Mouse (Mus musculus) cerebral cortex, adult 2 months (tissue): ENCODE measurements around the gene Hist1h3g.

Source experiments
- WGBS: fragments of 180-500 bp; shearing (Covaris S2); methylation state at CpG from one replicate; pipeline ENCODE4 v1.1.7; 2018; 5-methylcytosine and 5-hydroxymethylcytosine counted together

The Hist1h3g gene

DNA sequence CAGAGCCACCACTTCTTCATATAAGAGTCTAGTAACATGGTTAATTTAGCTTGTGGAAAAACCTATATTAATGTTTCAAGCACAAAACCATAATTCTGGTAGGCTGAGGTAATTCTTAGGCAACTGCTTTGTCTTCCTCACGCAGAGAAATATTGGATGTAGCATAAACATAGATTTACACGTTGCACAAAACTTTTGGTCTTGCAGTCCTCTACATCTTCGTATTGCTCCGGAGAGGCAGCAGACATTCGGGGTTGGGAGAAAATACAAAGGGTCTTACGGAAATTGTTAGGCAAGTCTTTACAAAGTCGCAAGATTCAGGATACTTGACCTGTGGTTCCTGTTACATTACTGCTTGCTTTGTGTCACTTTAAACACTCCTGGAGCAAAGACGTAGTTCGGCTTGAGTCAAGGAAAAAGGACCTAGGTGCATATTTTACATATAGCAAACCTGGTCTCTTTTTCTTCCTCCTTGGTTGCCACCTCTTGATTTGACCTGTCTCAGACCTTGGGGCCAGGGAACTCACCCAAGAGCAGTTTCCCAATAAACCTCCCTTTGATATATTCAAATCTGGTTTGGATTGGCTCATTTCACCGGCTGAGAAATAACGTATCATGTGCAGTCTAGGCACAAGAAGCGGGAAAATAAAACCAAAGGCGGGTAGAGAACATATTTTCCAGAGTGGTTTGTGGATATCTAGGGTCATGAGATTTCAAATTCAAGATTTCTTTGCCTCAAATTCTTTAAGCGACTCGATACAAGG is 672 bp upstream of the Hist1h3g start:
- WGBS = under 1% methylated on average over 15 of the region's 15 CpGs

DNA sequence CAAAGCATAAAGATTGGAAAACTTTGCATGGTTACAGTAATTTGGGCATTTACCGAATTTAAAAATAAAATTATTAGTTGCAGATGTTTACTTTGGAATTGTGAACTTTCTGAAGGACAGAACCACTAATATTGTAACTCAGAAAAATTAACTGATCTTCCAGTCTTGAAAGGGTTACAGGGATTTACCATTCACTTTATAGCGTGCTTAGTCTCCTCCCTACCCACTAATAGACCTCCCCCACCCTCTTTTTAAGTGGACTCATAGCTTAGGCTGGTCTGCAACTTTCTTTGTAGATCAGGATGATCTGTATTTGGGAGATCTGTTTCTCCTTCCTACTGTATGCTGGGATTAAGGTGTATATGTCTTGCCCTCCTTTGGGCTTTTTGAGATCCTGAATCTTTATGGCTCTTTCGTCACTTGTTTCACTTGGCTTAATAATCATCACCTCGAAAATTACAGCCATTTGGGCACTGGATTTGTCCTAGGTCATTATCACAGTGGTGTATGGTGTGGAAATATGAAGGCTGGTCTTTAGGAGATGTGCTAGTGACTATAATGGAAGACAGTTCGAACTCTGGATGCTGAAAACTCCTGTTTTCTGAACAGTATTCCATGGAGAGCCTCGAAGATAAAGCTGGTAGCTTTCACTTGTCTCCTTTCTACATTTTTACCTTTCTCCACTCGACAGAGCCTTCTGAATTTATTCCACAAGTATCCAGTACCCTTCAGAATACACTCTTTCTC is 1.0 kb downstream of the Hist1h3g start:
- 22% methylated on average over 7 of the region's 7 CpGs for WGBS

GRCm38 (mm10) chr13:23537006-23537710 is 1.9 kb downstream of the Hist1h3g start:
- WGBS = 85% methylated on average over 3 of the region's 3 CpGs

- 73% methylated on average over 5 of the region's 5 CpGs for WGBS
These were observed 3.0 kb downstream of the Hist1h3g start for GRCm38 (mm10) chr13:23538249-23538648.

GRCm38 (mm10) chr13:23539821-23540220 is 4.6 kb downstream of the Hist1h3g start:
- 69% methylated on average over 1 of the region's 1 CpGs for WGBS

DNA sequence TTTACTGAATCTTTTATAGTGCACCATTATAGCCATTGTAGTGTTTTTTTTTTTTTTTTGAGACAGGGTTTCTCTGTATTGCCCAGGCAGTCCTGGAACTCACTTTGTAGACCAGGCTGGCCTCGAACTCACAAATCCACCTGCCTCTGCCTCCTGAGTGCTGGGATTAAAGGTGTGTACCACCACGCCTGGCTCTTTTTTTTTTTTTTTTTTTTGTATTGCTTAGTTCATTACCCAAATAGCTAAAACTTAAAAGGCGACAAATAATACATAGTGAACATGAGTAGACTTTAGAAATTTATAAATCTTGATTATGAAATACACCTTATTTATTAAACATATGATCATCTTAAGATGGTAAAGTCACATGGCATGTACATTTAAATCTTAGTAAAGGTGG is 6.3 kb downstream of the Hist1h3g start:
- WGBS = 88% methylated on average over 3 of the region's 3 CpGs

DNA sequence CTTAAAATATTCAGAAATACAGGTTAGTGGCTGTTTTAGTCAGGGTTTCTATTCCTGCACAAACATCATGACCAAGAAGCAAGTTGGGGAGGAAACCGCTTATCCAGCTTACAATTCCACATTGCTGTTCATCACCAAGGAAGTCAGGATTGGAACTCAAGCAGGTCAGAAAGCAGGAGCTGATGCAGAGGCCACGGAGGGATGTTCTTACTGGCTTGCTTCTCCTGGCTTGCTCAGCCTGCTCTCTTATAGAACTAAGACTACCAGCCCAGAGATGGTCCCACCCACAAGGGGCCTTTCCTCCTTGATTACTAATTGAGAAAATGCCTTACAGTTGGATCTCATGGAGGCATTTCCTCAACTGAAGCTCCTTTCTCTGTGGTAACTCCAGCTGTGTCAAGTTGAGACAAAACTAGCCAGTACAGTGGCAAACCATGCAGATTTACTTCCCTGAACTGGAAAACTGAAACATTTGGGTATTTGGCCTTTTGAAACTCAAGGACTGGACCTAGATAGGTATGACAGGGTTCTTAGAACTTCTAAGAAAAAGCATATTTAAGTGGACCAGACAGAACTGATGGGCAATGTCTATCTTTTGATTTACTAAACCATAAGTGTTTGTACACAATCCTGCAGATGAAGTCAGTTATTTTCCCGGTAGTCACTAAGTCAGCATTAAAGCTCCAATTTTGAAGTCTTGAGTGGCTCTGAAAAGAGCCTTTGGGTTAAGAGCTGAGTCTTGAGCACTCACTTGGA is 7.2 kb downstream of the Hist1h3g start:
- WGBS = 14% methylated on average over 3 of the region's 3 CpGs

DNA sequence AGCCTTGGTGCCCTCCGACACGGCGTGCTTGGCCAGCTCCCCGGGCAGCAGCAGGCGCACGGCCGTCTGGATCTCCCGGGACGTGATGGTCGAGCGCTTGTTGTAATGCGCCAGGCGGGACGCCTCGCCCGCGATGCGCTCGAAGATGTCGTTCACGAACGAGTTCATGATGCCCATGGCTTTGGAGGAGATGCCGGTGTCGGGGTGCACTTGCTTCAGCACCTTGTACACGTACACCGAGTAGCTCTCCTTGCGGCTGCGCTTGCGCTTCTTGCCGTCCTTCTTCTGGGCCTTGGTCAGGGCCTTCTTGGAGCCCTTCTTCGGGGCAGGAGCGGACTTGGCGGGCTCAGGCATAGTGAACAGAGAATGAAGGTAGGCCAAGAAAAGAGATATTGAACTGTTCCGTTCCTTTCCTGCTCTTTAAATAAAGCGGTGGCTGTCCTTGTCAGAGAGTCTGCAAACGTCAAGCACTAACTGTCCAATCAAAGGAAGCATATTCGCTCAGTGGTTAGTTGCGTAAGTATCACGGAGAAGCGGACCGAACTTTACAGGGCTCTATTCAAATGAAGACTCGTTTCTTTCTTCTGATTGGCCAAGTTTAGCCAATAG is 7.9 kb downstream of the Hist1h3g start, which contains the start of gene Hist1h2bh:
Hist1h2bh (minus strand) TSS at position 394 of the 609 bp plus-strand sequence.
- under 1% methylated on average over 41 of the region's 42 CpGs for WGBS

DNA sequence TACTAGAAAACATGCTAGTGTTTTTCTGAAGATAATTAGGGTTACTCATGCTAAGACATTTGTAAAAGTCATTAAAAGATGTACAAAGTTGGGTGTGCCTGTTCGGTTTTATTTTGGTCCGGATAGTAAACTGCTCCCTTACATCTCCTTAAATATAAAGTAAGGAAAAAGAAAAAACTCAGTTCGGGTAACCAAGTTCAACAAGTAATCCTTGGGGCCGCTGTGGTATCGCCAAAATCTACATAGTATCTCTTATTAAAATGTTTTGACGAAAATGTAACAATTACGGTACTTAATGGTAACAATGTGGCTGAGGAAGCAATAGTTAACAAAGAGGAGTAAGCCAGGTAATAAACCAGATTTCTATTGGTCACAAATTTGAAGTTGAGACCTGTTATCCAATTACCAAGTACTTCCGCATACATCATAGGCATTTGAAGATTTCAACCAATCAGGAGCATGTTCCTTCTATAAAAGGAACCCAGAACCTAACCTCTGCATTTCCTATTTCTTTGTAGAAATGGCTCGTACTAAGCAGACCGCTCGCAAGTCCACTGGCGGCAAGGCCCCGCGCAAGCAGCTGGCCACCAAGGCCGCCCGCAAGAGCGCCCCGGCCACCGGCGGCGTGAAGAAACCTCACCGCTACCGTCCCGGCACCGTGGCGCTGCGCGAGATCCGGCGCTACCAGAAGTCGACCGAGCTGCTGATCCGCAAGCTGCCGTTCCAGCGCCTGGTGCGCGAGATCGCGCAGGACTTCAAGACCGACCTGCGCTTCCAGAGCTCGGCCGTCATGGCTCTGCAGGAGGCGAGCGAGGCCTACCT is 9.0 kb downstream of the Hist1h3g start, which contains the start of gene Hist1h3f:
Hist1h3f (plus strand) TSS at position 88 of the 822 bp plus-strand sequence.
- WGBS = 1% methylated on average over 30 of the region's 45 CpGs

- 0% methylated on average over 13 of the region's 14 CpGs for WGBS
These were observed 9.5 kb downstream of the Hist1h3g start for GRCm38 (mm10) chr13:23544787-23545120.

DNA sequence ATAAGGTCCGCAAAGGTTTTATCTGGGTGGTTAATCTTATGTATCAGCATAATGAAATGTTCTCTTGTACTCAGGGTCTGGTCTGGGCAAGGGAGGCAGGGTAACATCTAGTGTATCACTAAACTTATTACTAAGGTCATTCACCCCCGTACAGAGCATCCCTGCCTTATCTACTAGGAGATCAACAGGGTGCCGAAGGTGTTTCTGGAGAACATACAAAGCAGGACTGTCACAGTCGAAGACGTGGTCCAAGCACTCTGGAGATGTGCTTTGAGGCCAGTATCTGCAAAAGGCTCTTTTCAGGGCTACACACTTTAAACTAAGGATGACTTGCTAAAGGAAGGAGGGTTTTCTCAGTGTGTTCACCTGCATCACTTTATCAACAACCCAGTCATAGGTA is 11.5 kb downstream of the Hist1h3g start:
- 86% methylated on average over 5 of the region's 5 CpGs for WGBS

DNA sequence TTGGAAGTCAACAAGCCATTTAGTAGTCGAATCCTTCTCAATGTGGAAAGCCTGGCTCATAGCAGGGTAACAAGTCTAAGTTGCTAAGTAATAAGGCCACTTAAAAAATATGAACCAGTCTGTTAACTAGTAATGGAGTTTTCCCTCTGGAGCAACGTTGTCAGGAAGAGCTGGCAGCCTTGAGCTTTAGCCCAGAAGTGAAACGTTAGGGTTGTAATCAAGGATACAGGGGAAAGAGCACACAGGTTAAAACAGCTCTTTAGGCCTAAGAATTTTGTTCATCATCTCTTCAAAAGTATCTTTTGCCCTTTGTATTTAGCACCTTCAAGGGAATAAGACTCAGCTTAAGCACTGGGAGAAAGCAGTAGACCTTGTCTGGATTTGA is 15.5 kb downstream of the Hist1h3g start:
- WGBS = 9% methylated on average over 3 of the region's 3 CpGs

- 1% methylated on average over 47 of the region's 47 CpGs for WGBS
These were observed 16.1 kb downstream of the Hist1h3g start, which contains the start of gene Hist1h4f for GRCm38 (mm10) chr13:23551146-23551834. Gene Hist1h4f (minus strand): TSS chr13:23551648.

DNA sequence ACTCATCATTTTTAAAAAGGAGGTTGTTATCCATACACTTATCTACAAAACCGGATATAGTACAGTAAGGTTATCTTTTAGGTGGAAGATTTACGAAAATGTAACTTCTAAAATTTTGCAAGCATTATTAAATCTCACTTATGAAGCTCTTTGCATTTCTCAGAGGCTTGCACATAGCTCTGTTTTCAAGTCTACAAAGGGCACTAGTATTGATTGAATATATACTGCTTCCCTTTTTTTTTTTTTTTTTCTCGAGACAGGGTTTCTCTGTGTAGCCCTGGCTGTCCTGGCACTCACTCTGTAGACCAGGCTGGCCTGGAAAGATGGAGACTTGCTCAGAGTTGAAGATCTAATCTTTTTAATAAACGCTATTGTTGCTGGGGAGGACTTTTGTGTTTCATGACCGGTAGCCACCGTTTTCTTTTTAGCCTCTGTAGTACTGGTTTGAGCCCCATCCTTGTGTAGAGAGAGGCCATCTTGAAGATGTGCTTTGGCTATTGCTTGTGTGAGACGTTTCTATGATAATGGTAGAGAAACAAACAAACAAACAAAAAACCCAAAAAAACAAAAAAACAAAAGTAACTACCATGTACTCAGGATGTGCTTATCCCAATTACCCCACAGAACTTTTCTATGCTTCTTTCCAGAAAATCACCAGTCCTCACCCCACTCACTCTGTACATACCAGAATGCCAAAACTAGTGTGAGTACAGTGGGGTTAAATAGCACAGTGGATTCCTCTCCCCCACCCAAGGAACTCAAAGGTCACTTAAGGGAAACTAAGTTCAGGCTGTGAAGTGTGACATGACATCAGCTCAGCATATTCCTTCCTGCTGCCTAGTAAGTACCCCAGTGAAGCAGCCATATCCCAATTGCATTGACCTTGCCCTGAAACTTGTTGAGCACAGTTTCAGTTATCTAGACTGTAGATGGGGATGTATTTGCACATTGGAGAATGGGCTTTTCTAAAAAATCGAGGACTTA is 17.0 kb downstream of the Hist1h3g start:
- WGBS = 43% methylated on average over 8 of the region's 8 CpGs

DNA sequence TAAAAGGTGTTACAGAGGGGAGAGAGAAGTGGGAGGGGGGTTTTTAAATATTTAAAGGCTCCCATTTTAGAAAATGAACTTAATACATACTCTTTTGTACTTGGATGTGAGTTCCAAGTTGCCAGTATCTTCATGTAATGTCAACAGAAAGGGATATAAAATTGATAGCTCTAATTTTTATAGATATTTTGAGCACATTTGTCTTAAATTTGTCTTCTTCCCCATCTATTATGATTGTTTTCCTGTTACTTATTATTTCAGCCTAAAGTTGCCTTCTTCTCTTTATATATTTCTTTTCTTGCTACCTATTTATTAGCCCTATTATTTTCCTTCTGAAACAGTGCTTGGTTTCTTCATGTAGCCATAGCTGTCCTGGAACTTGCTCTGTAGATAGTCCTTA is 17.7 kb downstream of the Hist1h3g start, which contains the start of gene Hist1h1d:
Hist1h1d (plus strand) TSS at position 301 of the 400 bp plus-strand sequence.

GRCm38 (mm10) chr13:23554393-23554792 is 19.2 kb downstream of the Hist1h3g start:
- WGBS = 16% methylated on average over 9 of the region's 9 CpGs

GRCm38 (mm10) chr13:23554925-23555838 is 20.0 kb downstream of the Hist1h3g start:
- WGBS = under 1% methylated on average over 54 of the region's 54 CpGs
